Mouse (Mus musculus): ENCODE measurements around the gene Nudt8. TPM values are rescaled to one million over a fixed set of nuclear protein-coding genes. Genes with fewer than 3 reads are reported as not detected.
A peak's percentile ranks its signal among the peaks of the same experiment; 100 is the strongest.
"Not testable (repeated sequence)": the region's sequence is repeated elsewhere in the genome, so short reads cannot be mapped to it uniquely, and the experiment has no call there.

Gene Nudt8
- polyA plus RNA-seq, 1 experiment from 2014 or later = 36.0 TPM

- WGBS = 26% methylated on average over 18 of the region's 18 CpGs
- peak; percentile 55 for ATAC-seq (replicated peaks)
- Histone ChIP-seq H3K4me3 (no peak overlapping the region), H3K9me3 (no peaks in the 10 kb centered on the region), H3K4me1 (no peaks in the 10 kb centered on the region), H3K27me3 (no peaks in the 10 kb centered on the region), H3K36me3 (no peaks in the 10 kb centered on the region), H3K27ac (replicated peaks) (no peak overlapping the region), H3K4me2 (replicated peaks) (no peak overlapping the region), H3K9ac (replicated peaks) (no peak overlapping the region)
Measured at GRCm38 (mm10) chr19:4018743-4019583, 18.6 kb downstream of the Nudt8 start.

GRCm38 (mm10) chr19:4023185-4023584, 22.8 kb downstream of the Nudt8 start:
- Histone ChIP-seq H3K36me3 (no peaks in the 10 kb centered on the region), H3K4me1 (no peaks in the 10 kb centered on the region), H3K4me3 (no peak overlapping the region), H3K9me3 (no peaks in the 10 kb centered on the region), H3K27ac (replicated peaks) (no peak overlapping the region), H3K9ac (replicated peaks) (no peak overlapping the region), H3K4me2 (replicated peaks) (no peak overlapping the region), H3K27me3 (no peaks in the 10 kb centered on the region)
- 78% methylated on average over 7 of the region's 7 CpGs for WGBS
- ATAC-seq (replicated peaks) = no peak

DNA sequence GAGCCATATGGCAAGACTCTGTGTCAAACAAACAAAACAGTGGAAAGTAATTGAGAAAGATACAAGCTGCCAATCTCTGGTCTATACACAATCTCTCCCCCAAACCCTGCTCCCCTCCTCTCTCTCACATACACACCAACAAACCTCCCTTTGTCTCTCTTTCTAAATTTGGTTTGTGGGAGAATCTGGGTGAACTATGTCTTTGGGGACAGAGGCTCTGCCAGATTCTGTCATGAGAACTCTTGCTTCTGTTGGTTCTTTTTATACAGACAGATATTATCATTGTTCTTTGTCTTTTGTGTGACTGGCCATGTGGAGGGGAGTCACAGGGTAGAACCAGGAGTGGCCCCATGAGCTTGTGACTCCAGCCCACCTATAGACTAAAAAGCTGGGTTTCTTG, 27.2 kb downstream of the Nudt8 start:
- no peak overlapping the region for H3K4me3 ChIP-seq
- no peaks in the 10 kb centered on the region for H3K36me3 ChIP-seq
- ATAC-seq (replicated peaks) = no peak
- no peaks in the 10 kb centered on the region for H3K27me3 ChIP-seq
- H3K27ac ChIP-seq (replicated peaks) = no peak overlapping the region
- H3K9me3 ChIP-seq = no peaks in the 10 kb centered on the region
- no peaks in the 10 kb centered on the region for H3K4me1 ChIP-seq
- no peak overlapping the region for H3K4me2 ChIP-seq (replicated peaks)
- H3K9ac ChIP-seq (replicated peaks) = no peak overlapping the region

DNA sequence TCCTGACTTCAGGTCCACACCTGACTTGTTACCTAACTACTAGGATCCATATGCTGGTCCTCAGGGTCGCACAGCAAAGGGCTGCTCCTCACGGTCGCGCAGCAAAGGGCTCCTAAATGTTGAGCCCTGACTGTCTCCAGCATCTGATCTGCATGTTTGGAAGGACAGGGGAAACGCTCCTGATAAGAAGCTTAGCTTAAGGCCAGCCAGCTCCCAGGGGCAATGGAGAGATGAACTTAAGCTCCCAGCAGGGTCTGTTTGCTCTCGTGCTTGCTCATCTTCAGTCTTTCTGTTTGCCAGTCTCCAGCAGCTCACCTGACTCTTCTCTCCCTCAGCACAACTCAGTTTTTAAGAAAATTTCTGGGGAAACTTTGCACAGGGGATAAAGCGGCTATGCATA, 32.3 kb downstream of the Nudt8 start:
- Histone ChIP-seq H3K27me3 (no peaks in the 10 kb centered on the region), H3K4me1 (peaks cover 10% of the 10 kb centered on the region), H3K36me3 (no peaks in the 10 kb centered on the region), H3K4me2 (replicated peaks) (no peak overlapping the region), H3K9ac (replicated peaks) (no peak overlapping the region), H3K4me3 (no peak overlapping the region), H3K9me3 (no peaks in the 10 kb centered on the region), H3K27ac (replicated peaks) (no peak overlapping the region)
- ATAC-seq (replicated peaks) = no peak
- 60% methylated on average over 7 of the region's 7 CpGs for WGBS

- no peaks in the 10 kb centered on the region for H3K27me3 ChIP-seq
- no peak overlapping the region for H3K4me2 ChIP-seq (replicated peaks)
- H3K9ac ChIP-seq (replicated peaks) = no peak overlapping the region
- peaks cover 15% of the 10 kb centered on the region for H3K4me1 ChIP-seq
- no peaks in the 10 kb centered on the region for H3K36me3 ChIP-seq
- 87% methylated on average over 3 of the region's 3 CpGs for WGBS
- no peak overlapping the region for H3K27ac ChIP-seq (replicated peaks)
- H3K4me3 ChIP-seq = no peak overlapping the region
- ATAC-seq (replicated peaks) = no peak
- H3K9me3 ChIP-seq = no peaks in the 10 kb centered on the region
Measured at GRCm38 (mm10) chr19:4033298-4033697, 32.9 kb downstream of the Nudt8 start.

DNA sequence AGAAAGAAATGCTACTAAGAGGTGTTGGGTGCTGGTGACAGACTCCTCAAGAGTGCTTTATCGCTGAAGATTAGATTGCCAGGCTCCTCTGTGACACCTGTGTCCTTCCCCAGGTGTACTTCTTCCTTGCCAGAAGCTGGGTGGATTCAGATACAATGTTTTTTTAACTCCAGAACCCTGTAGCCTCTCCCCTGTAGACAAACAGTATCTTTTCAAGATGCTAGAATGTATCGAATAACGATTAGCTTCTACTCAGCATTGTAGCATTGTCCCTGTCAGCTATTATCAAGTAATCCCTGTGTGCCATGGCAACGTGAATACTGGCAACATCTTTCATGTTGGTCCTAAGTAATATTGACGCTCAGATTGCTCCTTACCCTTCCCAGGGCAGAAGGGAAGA, 33.4 kb downstream of the Nudt8 start:
- ATAC-seq (replicated peaks) = no peak
- Histone ChIP-seq H3K27ac (replicated peaks) (no peak overlapping the region), H3K36me3 (no peaks in the 10 kb centered on the region), H3K9me3 (no peaks in the 10 kb centered on the region), H3K9ac (replicated peaks) (no peak overlapping the region), H3K4me1 (peaks cover 17% of the 10 kb centered on the region), H3K4me2 (replicated peaks) (no peak overlapping the region), H3K27me3 (no peaks in the 10 kb centered on the region), H3K4me3 (no peak overlapping the region)
- WGBS = 51% methylated on average over 5 of the region's 5 CpGs

DNA sequence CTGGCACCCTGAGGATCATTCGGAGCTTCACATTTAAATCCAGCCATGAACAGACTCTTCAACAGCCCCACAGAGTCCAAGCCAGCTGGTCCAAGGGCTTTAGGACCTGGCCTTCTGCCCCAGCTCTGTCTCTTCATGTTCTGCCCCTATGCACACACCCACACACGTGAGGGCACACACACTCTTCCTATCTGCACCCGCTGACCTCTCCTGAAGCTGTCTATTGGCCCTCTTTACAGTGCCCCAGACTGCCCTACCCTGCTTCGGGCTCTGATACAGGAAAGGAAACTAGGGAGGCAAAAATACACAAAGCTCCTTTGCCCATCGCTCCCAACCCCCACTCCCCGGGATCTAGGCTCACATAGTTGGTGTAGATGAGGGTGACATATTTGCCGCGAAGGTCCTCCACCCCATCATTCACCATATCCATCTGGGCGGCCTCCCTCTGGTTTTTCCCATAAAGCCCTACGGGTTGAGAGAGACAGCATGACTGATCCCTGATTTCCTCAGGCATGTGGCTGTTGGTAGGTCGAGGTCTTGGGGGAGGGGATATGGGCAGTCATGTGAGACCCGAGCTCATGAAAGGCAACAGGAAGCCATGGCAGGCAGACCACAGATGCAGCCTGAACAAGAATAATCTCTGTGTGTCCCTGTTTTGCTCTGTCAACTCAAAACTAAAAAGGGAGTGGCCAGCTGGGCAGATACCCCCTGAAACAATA, 36.1 kb downstream of the Nudt8 start:
- ATAC-seq (replicated peaks) = no peak
- Histone ChIP-seq H3K4me3 (no peak overlapping the region), H3K27me3 (no peaks in the 10 kb centered on the region), H3K4me2 (replicated peaks) (no peak overlapping the region), H3K9me3 (no peaks in the 10 kb centered on the region), H3K4me1 (peaks cover 17% of the 10 kb centered on the region), H3K27ac (replicated peaks) (no peak overlapping the region), H3K36me3 (no peaks in the 10 kb centered on the region), H3K9ac (replicated peaks) (no peak overlapping the region)
- 84% methylated on average over 12 of the region's 12 CpGs for WGBS

DNA sequence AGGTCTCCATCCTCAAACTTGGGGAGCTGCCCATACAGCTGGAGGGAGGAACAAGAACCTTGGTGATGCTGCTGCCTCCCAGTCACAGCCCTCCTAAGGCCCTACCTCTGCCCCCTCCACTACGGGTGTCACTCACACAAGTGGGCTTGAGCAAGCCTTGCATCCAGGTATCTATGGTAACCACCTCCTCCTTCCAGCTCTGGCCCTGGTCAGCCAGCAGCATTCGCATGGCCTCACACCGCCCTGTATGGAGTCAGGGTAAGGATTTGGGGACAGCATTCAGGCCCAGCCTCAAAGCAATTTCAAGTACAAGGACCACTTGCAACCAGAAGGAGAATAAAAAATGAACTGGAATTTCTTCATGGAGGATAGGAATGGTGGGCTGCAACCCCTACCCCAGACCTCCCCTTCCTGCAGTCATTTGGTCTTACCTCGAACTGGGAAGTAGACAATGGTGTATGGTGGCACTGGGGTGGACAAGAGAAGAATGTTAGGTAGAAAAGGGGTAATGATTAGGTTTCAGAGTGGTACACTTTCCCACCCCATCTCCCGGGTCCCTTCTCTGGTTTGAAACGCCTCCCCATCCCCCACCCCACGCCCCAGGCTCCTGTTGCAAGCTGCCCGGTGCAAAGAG, 36.9 kb downstream of the Nudt8 start:
- peak; percentile 32 for ATAC-seq (replicated peaks)
- peaks cover 17% of the 10 kb centered on the region for H3K4me1 ChIP-seq
- not testable (repeated sequence) for H3K36me3 ChIP-seq, H3K27me3 ChIP-seq, H3K9me3 ChIP-seq
- peak overlapping the region; percentile 61 for H3K4me3 ChIP-seq
- peak overlapping the region; percentile 57 for H3K27ac ChIP-seq (replicated peaks)
- H3K9ac ChIP-seq (replicated peaks) = peak overlapping the region; percentile 62
- WGBS = 19% methylated on average over 7 of the region's 8 CpGs
- peak overlapping the region; percentile 90 for H3K4me2 ChIP-seq (replicated peaks)

- Histone ChIP-seq H3K36me3 (no peaks in the 10 kb centered on the region), H3K27ac (replicated peaks) (peak within 1 kb of the TSS; percentile 57), H3K4me3 (peak within 1 kb of the TSS; percentile 61), H3K4me1 (peaks cover 17% of the 10 kb centered on the region), H3K9me3 (no peaks in the 10 kb centered on the region), H3K9ac (replicated peaks) (peak within 1 kb of the TSS; percentile 62), H3K4me2 (replicated peaks) (peak within 1 kb of the TSS; percentile 90), H3K27me3 (no peaks in the 10 kb centered on the region)
- ATAC-seq (replicated peaks) = peak; percentile 85
- WGBS = under 1% methylated on average over 26 of the region's 26 CpGs
Measured at GRCm38 (mm10) chr19:4037788-4038232, 37.4 kb downstream of the Nudt8 start, which contains the start of gene Gstp1. TSS of gene Gstp1 (minus strand) at chr19:4037985.

DNA sequence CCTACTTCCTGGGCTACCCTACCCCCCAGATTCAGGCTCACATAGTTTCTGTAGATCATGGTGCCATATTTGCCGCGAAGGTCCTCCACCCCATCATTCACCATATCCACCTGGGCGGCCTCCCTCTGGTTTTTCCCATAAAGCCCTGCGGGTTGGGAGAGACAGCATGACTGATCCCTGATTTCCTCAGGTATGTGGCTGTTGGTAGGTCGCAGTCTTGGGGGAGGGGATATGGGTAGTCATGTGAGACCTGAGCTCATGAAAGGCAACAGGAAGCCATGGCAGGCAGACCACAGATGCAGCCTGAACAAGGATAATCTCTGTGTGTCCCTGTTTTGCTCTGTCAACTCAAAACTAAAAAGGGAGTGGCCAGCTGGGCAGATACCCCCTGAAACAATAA, 40.6 kb downstream of the Nudt8 start:
- H3K4me3 ChIP-seq; H3K4me2 ChIP-seq (replicated peaks); H3K9me3 ChIP-seq; H3K9ac ChIP-seq (replicated peaks); H3K27ac ChIP-seq (replicated peaks); H3K36me3 ChIP-seq; H3K27me3 ChIP-seq; ATAC-seq (replicated peaks): not testable (repeated sequence)
- WGBS = 87% methylated on average over 5 of the region's 5 CpGs
- H3K4me1 ChIP-seq = peaks cover 17% of the 10 kb centered on the region

GRCm38 (mm10) chr19:4041500-4041899, 41.1 kb downstream of the Nudt8 start:
- 84% methylated on average over 3 of the region's 4 CpGs for WGBS
- not testable (repeated sequence) for H3K27me3 ChIP-seq; H3K9ac ChIP-seq (replicated peaks)

DNA sequence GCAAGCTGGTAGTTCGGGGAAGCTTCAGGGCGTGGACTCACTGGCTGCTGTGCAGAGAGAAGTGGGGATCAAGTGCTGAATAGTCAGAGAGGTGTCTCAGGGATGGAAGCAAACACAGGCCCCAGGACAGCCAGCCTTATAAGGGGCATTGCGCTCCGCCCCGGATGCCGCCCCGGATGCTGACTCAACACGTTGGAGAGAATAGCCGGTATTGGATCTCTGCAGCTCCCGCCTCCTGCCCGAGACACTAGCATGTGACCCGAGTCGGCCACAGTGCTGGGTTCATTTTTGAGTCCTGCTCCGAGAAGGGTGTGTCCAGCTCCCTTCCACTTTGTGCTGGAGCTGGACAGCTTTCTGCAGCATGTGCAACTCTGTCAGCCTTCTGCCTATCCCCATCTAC, 41.7 kb downstream of the Nudt8 start:
- Histone ChIP-seq H3K9me3 (no peaks in the 10 kb centered on the region), H3K27me3 (no peaks in the 10 kb centered on the region), H3K4me1 (peaks cover 16% of the 10 kb centered on the region), H3K9ac (replicated peaks) (no peak overlapping the region), H3K27ac (replicated peaks) (no peak overlapping the region), H3K36me3 (no peaks in the 10 kb centered on the region), H3K4me2 (replicated peaks) (no peak overlapping the region), H3K4me3 (no peak overlapping the region)
- 81% methylated on average over 14 of the region's 14 CpGs for WGBS
- no peak for ATAC-seq (replicated peaks)

More at GRCm38 (mm10) chr19:4041500-4041899, 41.1 kb downstream of the Nudt8 start:
- not testable (repeated sequence) for H3K9me3 ChIP-seq; H3K27ac ChIP-seq (replicated peaks); H3K4me3 ChIP-seq; H3K4me2 ChIP-seq (replicated peaks); H3K36me3 ChIP-seq; ATAC-seq (replicated peaks)
- peaks cover 19% of the 10 kb centered on the region for H3K4me1 ChIP-seq
